Mouse (Mus musculus) G1E (cell line): ENCODE results near the gene Ogfod2. TPM values are rescaled to one million over a fixed set of nuclear protein-coding genes. Genes with fewer than 3 reads are reported as not detected.

Experiments used
- ATAC-seq: 2 replicates; pipeline ENCODE4 v1.8.0; 2016; ENCODE audit warnings: mild to moderate bottlenecking; ENCODE audit not compliant: insufficient number of reproducible peaks, poor library complexity, low FRiP score, severe bottlenecking; ENCODE audit errors: extremely low read depth
- DNase-seq: peaks from one replicate; pipeline ENCODE4 v3.0.0; 2012; ENCODE audit warnings: low spot score
- H3K27me3 ChIP-seq: 2 replicates; pipeline ENCODE4 v1.6.1; 2012; ENCODE audit warnings: mild to moderate bottlenecking, low read length, inconsistent platforms; ENCODE audit not compliant: insufficient read depth
- H3K36me3 ChIP-seq: replicated peaks from 2 replicates; pipeline ENCODE3; 2012; ENCODE audit warnings: mild to moderate bottlenecking, inconsistent platforms
- H3K4me1 ChIP-seq: 2 replicates; pipeline ENCODE4 v1.6.1; 2012; ENCODE audit warnings: low read depth, low read length, inconsistent platforms, mixed read lengths; ENCODE audit not compliant: insufficient read depth
- H3K4me3 ChIP-seq: 2 replicates; pipeline ENCODE4 v1.5.1; 2012; ENCODE audit warnings: low read depth, mild to moderate bottlenecking, inconsistent platforms, low read length, moderate library complexity, mixed read lengths
- H3K9me3 ChIP-seq: replicated peaks from 2 replicates; pipeline ENCODE4 v1.6.1; 2012; ENCODE audit warnings: inconsistent platforms
- CTCF ChIP-seq: IDR thresholded peaks from 2 replicates; pipeline ENCODE4 v1.5.1; 2012; ENCODE audit warnings: low read depth, low read length, inconsistent platforms, mixed read lengths
- GATA1 ChIP-seq: IDR thresholded peaks from 2 replicates; pipeline ENCODE4 v1.6.1; 2012; ENCODE audit warnings: borderline replicate concordance, low read length, inconsistent platforms, mixed read lengths
- GATA2 ChIP-seq: IDR thresholded peaks from 2 replicates; pipeline ENCODE4 v1.6.1; 2012; ENCODE audit warnings: low read depth, low read length, inconsistent platforms, borderline replicate concordance
- POLR2AphosphoS5 ChIP-seq: IDR thresholded peaks from 2 replicates; pipeline ENCODE4 v1.6.1; 2012; ENCODE audit warnings: low read depth, low read length, inconsistent platforms; ENCODE audit not compliant: insufficient replicate concordance
- TAL1 ChIP-seq: conservative IDR thresholded peaks from 2 replicates; pipeline ENCODE4 v1.6.1; 2012; ENCODE audit warnings: low read depth, low read length, inconsistent platforms, mixed read lengths
- polyA plus RNA-seq: library from polyadenylated mRNA; stranded (reverse); fragments of >175 nt; gene quantifications from 2 replicates; pipeline ENCODE4 v1.2.3, GENCODE M21; 2012
- total RNA-seq, 2 experiments: library from RNA; stranded (forward) in 1 of 2; stranded (reverse) in 1 of 2; fragments of 200-1000 nt in 1 of 2; fragments of >200 nt in 1 of 2; fragmentation: Nextera tagmentation in 1 of 2; gene quantifications; 2 replicates each; pipeline ENCODE4 v1.2.3; 2014 to 2017

Gene Ogfod2
- total RNA-seq (2014; fragmentation: Nextera tagmentation) (7.2 and 28.1 TPM in 2 replicates), total RNA-seq (2017) (14.9 and 15.4 TPM in 2 replicates), polyA plus RNA-seq (60.2 and 73.8 TPM in 2 replicates)

- H3K4me1 ChIP-seq = peaks cover 48% of the 10 kb centered on the region
- TF ChIP-seq CTCF = no peak
- no peak for TF ChIP-seq GATA1
- TF ChIP-seq TAL1 = no peak
- TF ChIP-seq GATA2 = no peak
- no peak for TF ChIP-seq POLR2AphosphoS5
- peak; percentile 99 for DNase-seq
- peak within 1 kb of the TSS; percentile 91 for H3K4me3 ChIP-seq
- peaks cover 32% of the 10 kb centered on the region for H3K36me3 ChIP-seq
- H3K9me3 ChIP-seq = peaks cover 4% of the 10 kb centered on the region; the same call in 1 of the 2 replicates
- peak; percentile 87 for ATAC-seq
- no peaks in the 10 kb centered on the region for H3K27me3 ChIP-seq
Measured at GRCm38 (mm10) chr5:124111742-124112497, at the start of gene Ogfod2. Ogfod2 (plus strand) TSS chr5:124112297.

GRCm38 (mm10) chr5:124069657-124070056, 42.4 kb upstream of the Ogfod2 start:
- TF ChIP-seq POLR2AphosphoS5 (no peak), TAL1 (no peak), GATA2 (no peak), CTCF (no peak), GATA1 (no peak)

GRCm38 (mm10) chr5:124073682-124074081, 38.4 kb upstream of the Ogfod2 start:
- peaks cover 16% of the 10 kb centered on the region; the same call in 1 of the 2 replicates for H3K27me3 ChIP-seq
- peaks cover 45% of the 10 kb centered on the region for H3K4me1 ChIP-seq
- H3K9me3 ChIP-seq = no peaks in the 10 kb centered on the region
- no peaks in the 10 kb centered on the region for H3K36me3 ChIP-seq
- H3K4me3 ChIP-seq = no peak overlapping the region
- TF ChIP-seq CTCF = no peak
- no peak for TF ChIP-seq GATA2
- no peak for TF ChIP-seq TAL1
- TF ChIP-seq GATA1 = no peak
- TF ChIP-seq POLR2AphosphoS5 = no peak
- no peak for DNase-seq
- ATAC-seq = no peak

More at GRCm38 (mm10) chr5:124069657-124070056, 42.4 kb upstream of the Ogfod2 start:
- ATAC-seq = no peak
- no peaks in the 10 kb centered on the region for H3K36me3 ChIP-seq
- H3K4me1 ChIP-seq = peaks cover 17% of the 10 kb centered on the region
- H3K27me3 ChIP-seq = peaks cover 22% of the 10 kb centered on the region
- no peak for DNase-seq
- no peaks in the 10 kb centered on the region for H3K9me3 ChIP-seq
- H3K4me3 ChIP-seq = no peak overlapping the region

GRCm38 (mm10) chr5:124074845-124075307, 37.2 kb upstream of the Ogfod2 start:
- TF ChIP-seq GATA2 (no peak), POLR2AphosphoS5 (no peak), CTCF (no peak), TAL1 (no peak), GATA1 (no peak)
- Histone ChIP-seq H3K4me3 (no peak overlapping the region; the same call in 1 of the 2 replicates), H3K9me3 (no peaks in the 10 kb centered on the region), H3K27me3 (peaks cover 22% of the 10 kb centered on the region; the same call in 1 of the 2 replicates), H3K36me3 (no peaks in the 10 kb centered on the region), H3K4me1 (peaks cover 56% of the 10 kb centered on the region)
- DNase-seq (no peak), ATAC-seq (peak; percentile 77)

GRCm38 (mm10) chr5:124075716-124076115, 36.4 kb upstream of the Ogfod2 start:
- Histone ChIP-seq H3K36me3 (no peaks in the 10 kb centered on the region), H3K9me3 (no peaks in the 10 kb centered on the region), H3K4me3 (no peak overlapping the region), H3K4me1 (peaks cover 64% of the 10 kb centered on the region), H3K27me3 (peaks cover 25% of the 10 kb centered on the region; the same call in 1 of the 2 replicates)
- DNase-seq (no peak), ATAC-seq (no peak)
- no peak for TF ChIP-seq GATA1
- no peak for TF ChIP-seq TAL1
- TF ChIP-seq CTCF = no peak
- TF ChIP-seq GATA2 = no peak
- no peak for TF ChIP-seq POLR2AphosphoS5

- DNase-seq = no peak
- ATAC-seq = no peak
- Histone ChIP-seq H3K36me3 (no peaks in the 10 kb centered on the region), H3K9me3 (no peaks in the 10 kb centered on the region), H3K4me1 (peaks cover 65% of the 10 kb centered on the region), H3K27me3 (peaks cover 25% of the 10 kb centered on the region; the same call in 1 of the 2 replicates), H3K4me3 (no peak overlapping the region)
- no peak for TF ChIP-seq GATA2
- no peak for TF ChIP-seq TAL1
- TF ChIP-seq CTCF = no peak
- no peak for TF ChIP-seq POLR2AphosphoS5
- TF ChIP-seq GATA1 = no peak
Measured at GRCm38 (mm10) chr5:124076559-124076958, 35.5 kb upstream of the Ogfod2 start.
